17 mouse cellular contexts compared by ENCODE assay signal in the genomic region with DNA sequence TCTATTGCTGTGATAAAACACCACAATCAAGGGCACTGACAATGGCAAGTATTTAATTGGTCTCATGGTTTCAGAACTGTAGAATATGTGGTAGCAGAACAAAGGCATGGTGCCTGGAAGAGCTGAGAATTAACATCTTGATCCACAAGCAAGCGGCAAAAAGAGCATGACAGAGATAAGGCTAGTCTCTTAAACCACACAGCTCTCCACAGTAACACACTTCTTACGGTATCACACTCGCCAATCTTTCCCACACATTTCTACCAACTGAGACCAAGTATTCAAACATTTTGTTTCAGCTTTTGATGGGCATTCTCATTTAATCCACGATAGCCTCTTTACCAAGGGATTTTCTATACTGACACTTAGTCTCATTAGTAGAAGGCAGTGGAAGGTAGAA.
"Had no signal": no experiment of that assay in that cellular context is flagged by ENCODE, and none has a peak within 500 bp of the region (broad histone marks: within the 10 kb centered on the region; RNA-seq: fewer than 3 reads in every experiment).

No protein-coding gene starts in this region.

- H3K9ac ChIP-seq: limb, embryonic 13.5 days; lung, embryonic 15.5 days; midbrain, embryonic 12.5 days; midbrain, embryonic 15.5 days; neural tube, embryonic 12.5 days had no signal

- H3K27me3 ChIP-seq: limb, embryonic 13.5 days; lung, embryonic 15.5 days; midbrain, embryonic 12.5 days; midbrain, embryonic 15.5 days; neural tube, embryonic 12.5 days had no signal

- H3K36me3 ChIP-seq: lung, embryonic 15.5 days had no signal

- H3K9me3 ChIP-seq: limb, embryonic 10.5 days; limb, embryonic 13.5 days; lung, embryonic 15.5 days; midbrain, embryonic 12.5 days; midbrain, embryonic 15.5 days; neural tube, embryonic 12.5 days had no signal

- DNase-seq: kidney, adult 18-20 months; kidney, postnatal 25 days; layer of hippocampus, adult 9-11 months; lung, adult 18-20 months; lung, postnatal 10 days; lung, postnatal 36 days; thymus, adult 18-20 months; thymus, postnatal 36 days had no signal

- H3K4me1 ChIP-seq: limb, embryonic 10.5 days; limb, embryonic 13.5 days; midbrain, embryonic 12.5 days; midbrain, embryonic 15.5 days; neural tube, embryonic 12.5 days had no signal

- H3K4me3 ChIP-seq: layer of hippocampus, adult 2 months; limb, embryonic 10.5 days; limb, embryonic 13.5 days; lung, embryonic 15.5 days; midbrain, embryonic 12.5 days; midbrain, embryonic 15.5 days; neural tube, embryonic 12.5 days had no signal

- H3K4me2 ChIP-seq: limb, embryonic 13.5 days; lung, embryonic 15.5 days; midbrain, embryonic 12.5 days; midbrain, embryonic 15.5 days; neural tube, embryonic 12.5 days had no signal

- H3K27ac ChIP-seq: kidney, postnatal 0 days; layer of hippocampus, adult 2 months; limb, embryonic 10.5 days; limb, embryonic 13.5 days; midbrain, embryonic 12.5 days; midbrain, embryonic 15.5 days; neural tube, embryonic 12.5 days had no signal

- ATAC-seq: intestine, embryonic 16.5 days; midbrain, embryonic 15.5 days had no signal
